Mouse (Mus musculus) sigmoid colon, adult 10 weeks (tissue): Measurements from ENCODE around the gene Sept7. TPM values are rescaled to one million over a fixed set of nuclear protein-coding genes. Genes with fewer than 3 reads are reported as not detected.

Source experiments
- polyA plus RNA-seq: library from polyadenylated mRNA; stranded (reverse); fragments of 350-450 nt; fragmentation: Illumina TruSeq; extraction: RNeasy Lipid Tissue Mini Kit (QIAGEN cat#74804); gene quantifications from one replicate; pipeline ENCODE4 v1.2.3, GENCODE M21; 2014; ENCODE audit warnings: low read depth, low replicate concordance

Gene Sept7
- 550 TPM for polyA plus RNA-seq

GRCm38 (mm10) chr9:25252283-25252726, at the start of gene Sept7:
Gene Sept7, plus strand, starts transcription at chr9:25252439.

Other genes starting within 250 kb of the Sept7 start
- gene Gm10181, start 163.0 kb upstream of the Sept7 start, polyA plus RNA-seq = not detected
- gene Herpud2, start 100.6 kb upstream of the Sept7 start, polyA plus RNA-seq = 67.4 TPM
- gene Eepd1, start 229.1 kb downstream of the Sept7 start, polyA plus RNA-seq = 1.4 TPM